8 mouse cellular contexts compared by ENCODE assay signal in genomic region chr6:125603234-125603633, GRCm38 (mm10). TPM values are rescaled to one million over a fixed set of nuclear protein-coding genes. Genes with fewer than 3 reads are reported as not detected.
DNase-seq lines count a peak whose midpoint lies in the region; ATAC-seq and TF ChIP-seq lines count a peak whose summit lies in the region.

No protein-coding gene starts in this region.

- no peaks in the 10 kb centered on the region for H3K9me3 ChIP-seq in hindbrain, postnatal 0 days (ENCODE audit: low read length)

- in situ Hi-C loops in Patski (cut with MboI; ENCODE audit: low pct_unique_long_range_greater_than_20kb), result loop anchor here (5.0 kb wide), 4 partner anchors 106 to 326 kb away; no protein-coding TSS in a partner anchor

- no peak for DNase-seq in Patski (ENCODE audit: low read depth, low spot score)
- peak; percentile 66 to 72 for DNase-seq in gastrocnemius, adult 8-10 months (ENCODE audit: low spot score in 2 of 2)
- DNase-seq in hindbrain, postnatal 0 days (ENCODE audit: low spot score), result peak; percentile 93
- DNase-seq in left cerebral cortex, adult 11 months (ENCODE audit: low spot score), result peak; percentile 50
- peak; percentile 92 for DNase-seq in lung, postnatal 36 days
- DNase-seq in retina, embryonic 14.5 days (ENCODE audit: low spot score), result peak; percentile 93
- DNase-seq in thymus, postnatal 36 days, result peak; percentile 77 to 80

- POLR2A ChIA-PET in Patski (lab: Charles Lee), result no interaction called here

- H3K4me1 ChIP-seq in hindbrain, postnatal 0 days (ENCODE audit: insufficient read depth, low read length), result no peaks in the 10 kb centered on the region

- peaks cover 10% of the 10 kb centered on the region for H3K27me3 ChIP-seq in Patski
- no peaks in the 10 kb centered on the region for H3K27me3 ChIP-seq in hindbrain, postnatal 0 days (ENCODE audit: insufficient read depth, low read length)

- 5% methylated on average over 18 of the region's 18 CpGs for WGBS in hindbrain, postnatal 0 days

- no peak overlapping the region for H3K27ac ChIP-seq in hindbrain, postnatal 0 days

- H3K36me3 ChIP-seq in hindbrain, postnatal 0 days (ENCODE audit: insufficient read depth, low read length), result no peaks in the 10 kb centered on the region

- peak; percentile 37 for ATAC-seq in Patski
- ATAC-seq in common myeloid progenitor, adult 5-6 weeks (replicated peaks; ENCODE audit: low read depth, poor library complexity, severe bottlenecking), result peak; percentile 80
- ATAC-seq in hindbrain, postnatal 0 days, result peak; percentile 87

- no peak overlapping the region for H3K4me3 ChIP-seq in hindbrain, postnatal 0 days (ENCODE audit: low read length)

- H3K9ac ChIP-seq in hindbrain, postnatal 0 days (replicated peaks; ENCODE audit: low read length), result no peak overlapping the region

- CTCF ChIA-PET in Patski (lab: Charles Lee), result interaction anchor here (0.7 to 5.4 kb wide), 10 partner anchors 19 to 328 kb away, joined by 3 to 51 read pairs (median 4); no protein-coding TSS in a partner anchor

- peak overlapping the region; percentile 10; the same call in 1 of the 2 replicates for H3K4me2 ChIP-seq in hindbrain, postnatal 0 days (ENCODE audit: low read depth, low read length)

- TF ChIP-seq CTCF in Patski (IDR thresholded peaks at IDR 0.05), result no peak
- TF ChIP-seq CTCF in hindbrain, postnatal 0 days (IDR thresholded peaks at IDR 0.05; ENCODE audit: low read depth), result peak; percentile 97

RNA-seq across cellular contexts. Expression of gene Vwf, which starts 56.7 kb away (rescaled TPM):
- 0.15 TPM for polyA plus RNA-seq in Patski (2021)
- total RNA-seq in common myeloid progenitor, adult 5-6 weeks (2017), result 15.3 and 16.7 TPM in 2 replicates
- 10 to 100 TPM; 13.4 to 20.8 (median 15.4) TPM for total RNA-seq in gastrocnemius, adult 8-10 months (2022)
- 29.5 and 30.0 TPM in 2 replicates for total RNA-seq in hindbrain, postnatal 0 days (2014; rRNA removed)
- 11.2 and 17.2 TPM in 2 replicates for polyA plus RNA-seq in hindbrain, postnatal 0 days (2015; fragmentation: Nextera tagmentation; extraction: Ambion mirVana)

Comparison
In these comparisons a context has a peak if more than half of its experiments do, and no peak if none do; other contexts are left out.
1. ATAC-seq: peak in every context shown above with its lines; median percentile 87 in hindbrain, postnatal 0 days; 80 in common myeloid progenitor, adult 5-6 weeks; 37 in Patski.